Mouse (Mus musculus) embryonic facial prominence, embryonic 10.5 days (tissue): ENCODE data around the gene Sema4a. TPM values are rescaled to one million over a fixed set of nuclear protein-coding genes. Genes with fewer than 3 reads are reported as not detected.

Source experiments
- DNase-seq: peaks from one replicate; pipeline ENCODE4 v3.0.0-alpha.2; 2017; ENCODE audit warnings: low spot score
- H3K27ac ChIP-seq: fragments of 300-500 bp; sonication (generic); replicated peaks from 2 replicates; pipeline ENCODE4 v1.5.1; 2016; ENCODE audit warnings: mild to moderate bottlenecking
- H3K27me3 ChIP-seq: fragments of 300-500 bp; sonication (generic); replicated peaks from 2 replicates; pipeline ENCODE4 v1.6.1; 2016; ENCODE audit warnings: low read depth, mild to moderate bottlenecking; ENCODE audit not compliant: poor library complexity, severe bottlenecking
- H3K36me3 ChIP-seq: fragments of 300-500 bp; sonication (generic); replicated peaks from 2 replicates; pipeline ENCODE4 v1.6.1; 2016; ENCODE audit warnings: mild to moderate bottlenecking, moderate library complexity
- H3K4me1 ChIP-seq: fragments of 300-500 bp; sonication (generic); 2 replicates; pipeline ENCODE4 v1.6.1; 2016
- H3K4me3 ChIP-seq: fragments of 300-500 bp; sonication (generic); 2 replicates; pipeline ENCODE4 v1.5.1; 2016; ENCODE audit warnings: mild to moderate bottlenecking, moderate library complexity
- H3K9me3 ChIP-seq: fragments of 300-500 bp; sonication (generic); 2 replicates; pipeline ENCODE4 v1.6.1; 2016; ENCODE audit warnings: mild to moderate bottlenecking
- WGBS: fragments of 180-500 bp; shearing (Covaris S2); methylation state at CpG from one replicate; pipeline ENCODE4 v1.1.7; 2016; 5-methylcytosine and 5-hydroxymethylcytosine counted together
- polyA plus RNA-seq: library from polyadenylated mRNA; unstranded; fragments of >200 nt; fragmentation: Nextera tagmentation; extraction: Ambion mirVana; gene quantifications from 2 replicates; pipeline ENCODE4 v1.2.1, GENCODE M21; 2016

The Sema4a gene
- 5.9 and 7.1 TPM in 2 replicates for polyA plus RNA-seq

- Histone ChIP-seq H3K9me3 (no peaks in the 10 kb centered on the region), H3K36me3 (no peaks in the 10 kb centered on the region), H3K4me1 (peaks cover 41% of the 10 kb centered on the region), H3K27ac (peak within 1 kb of the TSS; percentile 44; the same call in 1 of the 2 replicates), H3K4me3 (no peak within 1 kb of the TSS), H3K27me3 (peaks cover 50% of the 10 kb centered on the region)
- WGBS = 45% methylated on average over 12 of the region's 12 CpGs
- no peak for DNase-seq
Measured at GRCm38 (mm10) chr3:88460983-88461696, at the start of gene Sema4a. Gene Sema4a (minus strand): TSS chr3:88461182.

DNA sequence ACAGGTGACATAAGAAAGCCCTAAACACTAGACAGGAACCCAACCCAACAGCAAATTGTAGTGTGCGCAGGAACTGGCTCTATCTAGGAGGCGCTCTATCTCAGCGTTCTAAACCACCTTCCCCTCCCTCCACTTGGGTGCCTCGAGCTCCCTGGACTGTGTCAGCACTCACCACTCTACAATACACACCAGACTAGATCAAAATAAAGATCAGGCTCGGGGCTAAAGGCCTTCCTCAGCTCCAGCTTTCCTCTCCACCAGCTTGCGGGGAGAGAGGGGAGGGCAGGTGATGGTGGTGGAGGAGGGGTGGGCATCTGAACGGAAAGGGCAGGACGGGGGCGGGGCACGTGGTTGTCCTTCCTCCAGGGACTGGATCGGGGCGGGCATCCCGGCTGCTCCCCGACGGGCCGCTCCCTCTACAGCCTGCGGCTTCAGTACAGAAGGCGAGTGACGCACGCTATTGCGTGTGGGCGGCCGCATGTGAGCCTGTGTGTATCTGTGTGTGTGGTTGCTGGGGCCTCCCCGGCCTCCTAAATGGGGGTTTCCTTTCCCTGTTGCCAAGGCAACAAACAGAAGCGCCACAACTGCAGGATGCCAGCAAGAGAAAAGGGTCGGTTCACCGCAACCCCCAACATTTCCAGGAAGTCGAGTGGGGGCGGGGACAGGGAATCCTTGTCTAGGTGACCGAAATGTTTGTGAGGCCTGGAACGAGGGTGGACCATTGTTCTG is 48.9 kb upstream of the Sema4a start, which contains the start of gene Lmna:
TSS of gene Lmna (minus strand) at position 265 of the 729 bp plus-strand sequence.
- Histone ChIP-seq H3K27me3 (no peaks in the 10 kb centered on the region), H3K4me1 (peaks cover 77% of the 10 kb centered on the region), H3K36me3 (no peaks in the 10 kb centered on the region), H3K9me3 (no peaks in the 10 kb centered on the region), H3K27ac (peak within 1 kb of the TSS; percentile 93), H3K4me3 (peak within 1 kb of the TSS; percentile 56)
- WGBS = 2% methylated on average over 31 of the region's 31 CpGs
- DNase-seq = peak; percentile 97

- Histone ChIP-seq H3K27ac (peak overlapping the region; percentile 93), H3K4me1 (peaks cover 79% of the 10 kb centered on the region), H3K4me3 (peak overlapping the region; percentile 56), H3K9me3 (no peaks in the 10 kb centered on the region), H3K36me3 (no peaks in the 10 kb centered on the region), H3K27me3 (peaks cover 2% of the 10 kb centered on the region; the same call in 1 of the 2 replicates)
- WGBS = 78% methylated on average over 3 of the region's 3 CpGs
- peak; percentile 54 for DNase-seq
Measured at GRCm38 (mm10) chr3:88509250-88509649, 48.3 kb upstream of the Sema4a start.

DNA sequence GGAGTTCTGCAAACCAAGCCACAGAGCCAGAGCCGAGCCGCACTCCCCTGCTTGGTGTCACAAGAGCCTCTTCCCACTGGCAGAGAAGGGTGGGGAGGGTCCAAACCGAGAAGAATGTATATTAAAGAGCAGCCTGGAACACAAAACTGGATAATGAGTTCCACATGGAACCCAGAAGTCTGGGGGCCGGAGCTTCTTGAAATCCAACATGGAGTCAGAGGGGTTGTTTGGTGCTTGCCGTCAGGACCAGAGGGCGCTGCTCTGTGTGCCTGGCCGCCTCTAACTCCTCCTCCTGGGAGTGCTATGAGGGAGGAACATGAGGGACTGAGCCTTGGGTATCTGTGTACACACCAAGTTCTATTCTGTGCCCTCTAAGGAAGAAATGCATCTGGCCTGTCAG is 44.8 kb upstream of the Sema4a start:
- WGBS = 34% methylated on average over 7 of the region's 7 CpGs
- DNase-seq = peak; percentile 55
- no peaks in the 10 kb centered on the region for H3K9me3 ChIP-seq
- peaks cover 81% of the 10 kb centered on the region for H3K4me1 ChIP-seq
- H3K4me3 ChIP-seq = no peak overlapping the region; the same call in 1 of the 2 replicates
- H3K36me3 ChIP-seq = no peaks in the 10 kb centered on the region
- H3K27ac ChIP-seq = peak overlapping the region; percentile 77
- peaks cover 37% of the 10 kb centered on the region for H3K27me3 ChIP-seq

GRCm38 (mm10) chr3:88505081-88505480 is 44.1 kb upstream of the Sema4a start:
- Histone ChIP-seq H3K36me3 (no peaks in the 10 kb centered on the region), H3K4me3 (no peak overlapping the region), H3K4me1 (peaks cover 77% of the 10 kb centered on the region), H3K27ac (peak overlapping the region; percentile 67; the same call in 1 of the 2 replicates), H3K27me3 (peaks cover 43% of the 10 kb centered on the region), H3K9me3 (no peaks in the 10 kb centered on the region)
- WGBS = 67% methylated on average over 6 of the region's 6 CpGs
- DNase-seq = no peak

GRCm38 (mm10) chr3:88503881-88504746 is 43.1 kb upstream of the Sema4a start:
- 38% methylated on average over 8 of the region's 8 CpGs for WGBS
- H3K4me3 ChIP-seq = no peak overlapping the region; the same call in 1 of the 2 replicates
- no peak for DNase-seq
- H3K4me1 ChIP-seq = peaks cover 68% of the 10 kb centered on the region
- H3K9me3 ChIP-seq = no peaks in the 10 kb centered on the region
- no peaks in the 10 kb centered on the region for H3K36me3 ChIP-seq
- peak overlapping the region; percentile 65; the same call in 1 of the 2 replicates for H3K27ac ChIP-seq
- peaks cover 45% of the 10 kb centered on the region for H3K27me3 ChIP-seq

DNA sequence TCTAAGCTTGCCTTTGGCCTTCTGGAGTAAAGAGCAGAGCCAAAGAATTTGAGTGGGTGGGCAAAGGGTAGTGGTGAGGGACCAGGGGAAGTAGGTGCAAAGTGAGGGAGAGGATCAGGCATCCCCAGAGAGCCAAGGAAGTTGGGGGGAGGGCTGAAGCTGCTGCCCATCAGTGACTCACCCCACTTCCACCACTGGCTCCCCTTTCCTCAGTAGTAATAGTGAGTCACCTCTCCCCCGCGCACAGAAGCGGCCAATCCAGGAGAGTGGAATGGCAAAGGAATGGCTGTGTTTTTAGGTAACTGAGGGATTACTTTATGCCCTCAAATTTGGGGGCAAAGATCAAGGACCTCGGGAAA is 42.5 kb upstream of the Sema4a start:
- no peak for DNase-seq
- H3K4me1 ChIP-seq = peaks cover 66% of the 10 kb centered on the region
- H3K4me3 ChIP-seq = peak overlapping the region; percentile 68
- peaks cover 45% of the 10 kb centered on the region for H3K27me3 ChIP-seq
- H3K36me3 ChIP-seq = no peaks in the 10 kb centered on the region
- H3K9me3 ChIP-seq = no peaks in the 10 kb centered on the region
- WGBS = 25% methylated on average over 4 of the region's 4 CpGs
- H3K27ac ChIP-seq = peak overlapping the region; percentile 75

DNA sequence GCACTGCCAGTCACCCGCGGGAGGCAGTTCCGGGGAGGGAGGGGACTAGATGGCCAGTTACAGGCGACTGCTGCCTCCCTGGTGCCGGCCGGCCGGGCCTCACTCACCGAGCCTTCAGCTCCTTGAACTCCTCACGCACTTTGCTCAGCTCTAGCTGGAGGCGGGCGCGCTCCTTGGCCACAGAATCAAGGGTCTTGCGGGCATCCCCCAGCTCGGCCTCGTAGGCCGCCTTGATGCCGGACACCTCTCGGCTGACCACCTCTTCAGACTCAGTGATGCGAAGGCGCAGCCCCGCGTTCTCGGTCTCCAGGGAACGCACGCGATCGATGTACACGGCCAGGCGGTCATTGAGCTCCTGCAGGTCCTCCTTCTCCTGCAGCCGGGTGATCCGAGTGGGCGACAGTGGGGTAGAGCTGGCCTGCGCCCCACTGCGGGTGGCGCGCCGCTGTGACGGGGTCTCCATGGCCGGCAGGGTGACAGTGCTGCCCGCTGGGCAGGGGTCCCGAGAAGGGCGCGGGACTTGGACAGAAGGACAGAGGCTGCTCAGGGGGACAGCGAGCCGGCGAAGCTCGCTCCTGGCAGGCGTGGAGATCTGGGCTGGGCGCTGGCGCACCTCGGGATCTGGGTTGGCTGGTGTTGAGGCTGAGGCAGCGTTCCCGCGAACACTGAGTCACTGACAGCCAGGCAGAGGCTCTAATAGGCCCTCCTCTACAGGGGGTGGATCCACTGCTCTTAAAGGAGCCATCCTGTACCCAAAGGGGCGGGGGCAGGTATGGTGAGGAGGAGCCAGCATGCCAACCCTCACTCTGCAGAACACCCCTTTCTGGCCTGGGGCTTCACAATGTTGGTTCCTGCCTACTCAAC is 41.9 kb upstream of the Sema4a start:
- no peaks in the 10 kb centered on the region for H3K9me3 ChIP-seq
- peaks cover 66% of the 10 kb centered on the region for H3K4me1 ChIP-seq
- peak overlapping the region; percentile 68 for H3K4me3 ChIP-seq
- peak; percentile 75 for DNase-seq
- no peaks in the 10 kb centered on the region for H3K36me3 ChIP-seq
- H3K27ac ChIP-seq = peak overlapping the region; percentile 75
- peaks cover 45% of the 10 kb centered on the region for H3K27me3 ChIP-seq
- WGBS = under 1% methylated on average over 55 of the region's 55 CpGs

DNA sequence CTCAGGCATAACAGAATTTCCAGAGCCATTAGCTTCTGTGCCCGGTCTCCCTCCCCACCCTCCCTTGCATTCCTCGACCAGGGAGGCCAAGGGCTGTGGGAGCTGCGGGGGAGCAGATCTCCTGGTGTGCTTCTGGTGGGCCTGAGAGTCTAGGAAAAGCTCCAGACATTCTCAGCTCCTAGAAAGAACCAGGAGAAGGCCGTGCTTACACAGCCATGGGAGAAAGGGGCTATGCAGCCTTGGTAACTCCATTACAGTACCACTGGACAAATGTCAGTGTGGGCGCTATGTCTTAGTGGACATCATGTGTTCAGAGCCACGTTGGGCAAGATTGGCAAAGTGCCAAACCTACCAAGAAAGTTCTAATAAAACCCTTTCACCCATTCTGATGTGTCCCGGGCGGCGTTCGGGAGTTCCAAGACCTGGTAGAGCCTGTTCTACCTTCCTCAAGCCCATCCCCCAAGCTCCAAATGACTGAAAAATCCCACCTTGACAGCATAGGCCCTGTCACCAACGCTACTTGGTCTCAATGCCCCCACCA is 41.1 kb upstream of the Sema4a start:
- H3K27ac ChIP-seq = peak overlapping the region; percentile 75; the same call in 1 of the 2 replicates
- DNase-seq = no peak
- H3K36me3 ChIP-seq = no peaks in the 10 kb centered on the region
- H3K9me3 ChIP-seq = no peaks in the 10 kb centered on the region
- whole genome bisulfite sequencing = 12% methylated on average over 11 of the region's 11 CpGs
- H3K27me3 ChIP-seq = peaks cover 45% of the 10 kb centered on the region
- peaks cover 63% of the 10 kb centered on the region for H3K4me1 ChIP-seq
- H3K4me3 ChIP-seq = peak overlapping the region; percentile 68

- 50% methylated on average over 6 of the region's 6 CpGs for WGBS
- DNase-seq = no peak
- Histone ChIP-seq H3K4me1 (peaks cover 57% of the 10 kb centered on the region), H3K4me3 (peak overlapping the region; percentile 68), H3K27ac (0 out of 2 replicates have a peak overlapping the region, but pooled peaks have one; percentile 11), H3K36me3 (no peaks in the 10 kb centered on the region), H3K27me3 (peaks cover 45% of the 10 kb centered on the region), H3K9me3 (no peaks in the 10 kb centered on the region)
Measured at GRCm38 (mm10) chr3:88501366-88502030, 40.5 kb upstream of the Sema4a start.
